Mouse (Mus musculus): ENCODE data around the gene Hoxb7. TPM values are rescaled to one million over a fixed set of nuclear protein-coding genes. Genes with fewer than 3 reads are reported as not detected.
A peak's percentile ranks its signal among the peaks of the same experiment; 100 is the strongest.

Gene Hoxb7
- total RNA-seq, 2 experiments from 2014 or later: 0.24 TPM; not detected in 1

DNA sequence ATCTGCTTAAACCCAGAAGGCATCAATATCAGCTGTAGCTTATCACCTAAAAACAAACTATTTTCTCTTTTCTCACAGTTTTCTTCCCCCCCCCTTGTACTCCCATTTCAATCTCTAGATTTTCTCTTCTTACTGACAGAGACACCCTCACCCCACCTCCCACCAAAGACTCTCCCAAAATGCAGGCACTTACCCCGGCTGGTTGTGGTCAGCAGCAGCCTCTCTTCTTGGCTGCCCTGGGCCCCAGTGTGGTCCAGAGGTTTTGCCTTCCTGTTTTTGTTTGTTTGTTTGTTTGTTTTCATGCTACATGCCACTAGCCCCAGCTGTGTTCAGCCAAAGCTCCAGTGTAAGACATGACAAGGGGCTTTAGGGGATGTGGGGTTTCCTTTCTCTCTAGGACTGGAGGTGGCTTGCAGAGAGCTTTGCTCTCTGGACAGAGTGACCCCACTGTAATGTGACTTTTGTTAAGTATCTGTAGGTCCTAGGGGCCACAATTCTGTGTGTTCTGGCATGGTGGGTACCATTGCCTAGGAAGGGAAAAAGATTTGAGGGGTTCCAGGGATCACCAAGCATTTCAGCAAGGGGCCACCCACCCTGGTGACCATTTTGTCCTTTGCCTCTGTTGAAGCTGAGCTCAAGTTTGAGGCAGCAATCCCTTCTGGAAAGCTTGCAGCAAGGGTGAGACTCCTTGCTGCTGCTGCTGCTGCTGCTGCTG is 18.2 kb upstream of the Hoxb7 start:
- no peak for DNase-seq

- no peak for DNase-seq
These were observed 16.6 kb upstream of the Hoxb7 start for GRCm38 (mm10) chr11:96269869-96270268.

GRCm38 (mm10) chr11:96270996-96271540 is 15.4 kb upstream of the Hoxb7 start, which contains the start of gene Hoxb9:
Gene Hoxb9, plus strand, starts transcription at chr11:96271457.
- no peak for DNase-seq

DNA sequence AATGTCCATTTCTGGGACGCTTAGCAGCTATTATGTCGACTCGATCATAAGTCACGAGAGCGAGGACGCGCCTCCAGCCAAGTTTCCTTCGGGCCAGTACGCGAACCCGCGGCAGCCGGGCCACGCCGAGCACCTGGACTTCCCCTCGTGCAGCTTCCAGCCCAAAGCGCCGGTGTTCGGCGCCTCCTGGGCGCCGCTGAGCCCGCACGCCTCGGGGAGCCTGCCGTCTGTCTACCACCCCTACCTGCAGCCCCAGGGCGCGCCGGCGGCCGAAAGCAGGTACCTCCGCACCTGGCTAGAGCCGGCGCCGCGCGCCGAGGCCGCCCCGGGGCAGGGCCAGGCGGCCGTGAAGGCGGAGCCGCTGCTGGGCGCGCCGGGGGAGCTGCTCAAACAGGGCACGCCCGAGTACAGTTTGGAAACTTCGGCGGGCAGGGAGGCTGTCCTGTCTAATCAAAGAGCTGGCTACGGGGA is 14.8 kb upstream of the Hoxb7 start:
- DNase-seq: no peak

- no peak for DNase-seq
These were observed 14.2 kb upstream of the Hoxb7 start for GRCm38 (mm10) chr11:96272024-96272921.

GRCm38 (mm10) chr11:96274428-96274827 is 12.0 kb upstream of the Hoxb7 start:
- no peak for DNase-seq

GRCm38 (mm10) chr11:96275896-96276295 is 10.5 kb upstream of the Hoxb7 start:
- DNase-seq: no peak

- DNase-seq: no peak
These were observed 9.0 kb upstream of the Hoxb7 start for GRCm38 (mm10) chr11:96277151-96278044.

DNA sequence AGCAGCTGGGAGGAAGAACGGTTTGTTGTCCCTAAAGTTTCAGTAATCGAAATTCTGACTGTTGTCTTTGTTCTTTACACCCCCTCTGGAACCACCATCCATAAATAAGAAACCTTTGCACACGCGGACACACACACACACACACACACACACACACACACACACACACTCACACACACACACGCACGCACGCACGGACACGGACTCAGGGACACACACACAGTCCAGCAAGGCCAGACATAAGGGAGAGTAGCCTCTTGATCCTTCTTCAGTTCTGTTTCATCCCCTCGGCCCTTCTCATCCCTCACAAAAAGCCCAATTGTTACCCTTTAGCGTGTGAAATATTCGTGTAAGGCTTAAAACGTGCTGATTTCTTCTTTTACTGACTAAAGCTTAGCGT is 8.1 kb upstream of the Hoxb7 start:
- DNase-seq: no peak

DNA sequence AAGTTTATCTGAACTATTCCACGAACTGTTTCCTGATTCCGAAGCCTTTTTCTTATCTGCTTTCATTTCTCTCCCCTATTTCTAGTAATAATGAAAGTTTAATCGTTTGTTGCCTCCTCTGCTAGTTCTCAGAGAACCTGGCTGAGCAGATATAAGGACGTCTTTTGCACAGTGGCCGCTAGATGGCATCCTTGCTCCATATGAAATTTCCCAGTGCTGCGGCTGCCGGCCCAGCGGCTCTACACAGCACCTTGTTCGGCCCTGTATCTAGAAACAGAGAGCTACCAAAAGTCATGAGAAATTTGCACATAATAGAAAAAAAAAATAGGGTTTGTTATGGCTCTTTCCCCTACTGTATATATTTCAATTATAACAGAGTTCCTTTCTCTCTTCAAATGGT is 7.7 kb upstream of the Hoxb7 start:
- DNase-seq: peak; percentile 90

DNA sequence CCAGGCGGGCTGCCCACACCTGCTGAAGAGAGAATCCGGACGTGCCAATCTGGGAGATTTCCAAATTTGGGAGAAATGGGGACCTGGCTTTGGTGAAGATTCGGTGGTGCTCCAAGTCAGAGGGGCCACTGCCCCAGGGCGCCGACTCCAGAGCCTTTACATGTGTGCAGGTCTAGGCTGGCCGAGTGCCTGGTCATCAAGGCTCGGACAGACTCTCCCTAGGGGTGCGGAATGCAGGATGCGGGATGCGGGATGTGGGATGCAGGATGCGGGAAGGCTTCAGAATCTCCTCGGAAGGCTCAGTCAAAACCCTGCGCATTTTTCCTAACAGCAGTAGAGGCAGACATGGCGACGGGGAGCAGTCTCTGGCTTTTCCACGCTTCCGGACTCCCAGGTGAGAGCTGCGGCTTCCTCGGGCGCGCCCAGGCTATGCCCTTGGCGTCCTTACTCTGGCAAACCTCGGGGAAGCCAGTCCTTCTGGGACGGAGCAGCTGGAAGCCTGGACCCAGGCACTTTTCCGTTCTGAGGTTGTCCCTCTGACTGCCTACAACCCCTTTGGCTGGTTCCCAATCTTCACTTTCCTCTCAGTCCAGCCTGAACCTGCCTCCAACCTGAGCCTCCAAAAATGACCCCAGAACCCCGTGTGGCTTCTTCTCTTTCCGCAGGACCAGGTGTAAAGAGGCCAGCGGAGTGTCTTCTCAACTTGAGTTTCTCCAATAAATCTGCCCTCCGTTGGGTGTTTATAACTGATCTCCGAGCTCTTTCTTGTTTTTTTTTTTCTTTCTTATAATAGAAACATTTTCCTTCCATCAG is 6.8 kb upstream of the Hoxb7 start:
- DNase-seq: no peak

- DNase-seq: no peak
These were observed 5.7 kb upstream of the Hoxb7 start for GRCm38 (mm10) chr11:96280399-96281378.

DNA sequence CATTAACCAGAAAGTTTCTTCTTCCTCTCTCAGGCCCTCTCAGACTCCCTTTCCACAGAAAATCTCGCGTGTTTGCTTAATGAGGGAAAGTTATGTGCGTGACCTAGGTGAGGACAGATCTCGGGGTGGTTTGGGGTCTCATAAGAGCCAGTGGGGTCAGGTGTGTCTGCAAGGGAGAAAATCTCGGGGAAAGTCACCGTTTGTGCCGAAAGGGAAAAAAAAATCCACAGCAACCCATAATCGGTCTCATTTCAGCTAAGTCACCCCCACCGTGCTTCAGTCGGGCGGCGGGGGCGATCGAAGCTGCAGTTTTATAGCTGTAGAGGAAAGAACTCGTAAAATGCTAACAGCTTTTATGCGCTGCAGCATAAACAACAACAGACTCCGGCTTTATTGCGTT is 5.0 kb upstream of the Hoxb7 start:
- DNase-seq: no peak

GRCm38 (mm10) chr11:96281855-96282570 is 4.4 kb upstream of the Hoxb7 start, which contains the start of gene Hoxb8:
Gene Hoxb8, plus strand, starts transcription at chr11:96281905.
- no peak for DNase-seq

GRCm38 (mm10) chr11:96282795-96283430 is 3.5 kb upstream of the Hoxb7 start:
- no peak for DNase-seq

DNA sequence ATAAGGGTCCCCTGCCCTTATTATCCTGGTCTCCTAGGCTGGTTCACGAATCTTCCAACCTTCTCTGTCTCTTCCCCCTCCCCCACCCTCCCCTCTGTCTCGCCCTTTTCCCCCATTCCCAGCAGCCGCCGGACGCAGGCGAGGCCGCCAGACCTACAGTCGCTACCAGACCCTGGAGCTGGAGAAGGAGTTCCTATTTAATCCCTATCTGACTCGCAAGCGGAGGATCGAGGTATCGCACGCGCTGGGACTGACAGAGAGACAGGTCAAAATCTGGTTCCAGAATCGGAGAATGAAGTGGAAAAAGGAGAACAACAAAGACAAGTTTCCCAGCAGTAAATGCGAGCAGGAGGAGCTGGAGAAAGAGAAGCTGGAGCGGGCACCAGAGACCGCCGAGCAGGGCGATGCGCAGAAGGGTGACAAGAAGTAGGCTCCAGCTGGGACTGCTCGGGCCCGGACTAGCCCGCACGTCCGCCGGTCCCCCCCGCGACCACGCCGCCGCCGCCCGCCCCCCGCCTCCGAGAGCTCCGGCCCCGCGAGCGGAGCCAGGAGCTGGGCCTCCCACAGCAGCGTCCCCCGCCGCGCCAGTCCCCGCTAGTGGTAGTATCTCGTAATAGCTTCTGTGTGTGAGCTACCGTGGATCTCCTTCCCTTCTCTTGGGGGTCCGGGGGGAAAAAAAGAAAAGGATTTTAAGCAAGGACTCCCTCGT is 2.2 kb upstream of the Hoxb7 start:
- DNase-seq: peak; percentile 48

DNA sequence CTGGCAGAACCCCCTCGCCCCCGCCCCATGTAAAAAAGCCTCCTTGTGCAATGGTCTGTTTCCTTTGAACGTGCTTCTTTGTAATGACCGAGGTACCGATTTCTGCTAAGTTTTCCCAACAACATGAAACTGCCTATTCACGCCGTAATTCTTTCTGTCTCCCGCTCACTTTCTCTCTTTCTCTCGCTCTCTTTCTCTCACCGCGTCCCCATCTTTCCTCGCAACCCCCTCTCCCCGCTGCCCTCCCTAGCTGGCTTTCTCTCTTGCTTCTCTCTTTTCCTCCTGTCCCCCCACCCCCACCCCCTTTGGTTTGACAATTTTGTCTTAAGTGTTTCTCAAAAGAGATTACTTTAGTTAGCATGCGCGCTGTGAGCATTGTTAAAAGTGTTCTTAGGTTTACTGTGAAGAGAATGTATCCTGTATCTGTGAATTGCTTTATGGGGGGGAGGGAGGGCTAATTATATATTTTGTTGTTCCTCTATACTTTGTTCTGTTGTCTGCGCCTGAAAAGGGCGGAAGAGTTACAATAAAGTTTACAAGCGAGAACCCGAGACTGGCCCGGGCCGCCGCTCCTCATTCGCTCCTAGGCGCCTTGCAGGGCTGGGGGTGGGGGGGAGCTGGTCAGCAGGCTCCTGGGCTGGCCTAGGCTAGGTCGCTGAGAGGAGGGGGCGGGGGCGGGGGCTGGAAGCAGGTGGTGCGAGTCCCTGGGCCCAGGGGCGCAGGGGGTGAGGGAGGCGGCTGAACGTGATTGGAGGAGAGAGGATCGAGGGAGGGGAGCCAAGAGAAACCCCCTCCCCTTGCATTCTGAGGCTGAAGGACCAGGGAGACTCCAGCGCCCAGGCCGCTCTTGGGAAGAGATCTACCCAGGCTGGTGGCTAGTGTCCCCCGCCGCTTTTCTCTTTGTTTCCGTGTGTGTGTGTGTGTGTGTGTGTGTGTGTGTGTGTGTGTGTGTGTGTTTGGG is 1.4 kb upstream of the Hoxb7 start:
- DNase-seq: no peak
